Mouse (Mus musculus) cerebellum, postnatal 10 days (tissue): ENCODE measurements around the gene Gm8922.
"Not testable (repeated sequence)": the region's sequence is repeated elsewhere in the genome, so short reads cannot be mapped to it uniquely, and the experiment has no call there.

ENCODE experiments used
- DNase-seq, 2 experiments: peaks; one replicate each; pipeline ENCODE4 v3.0.0; 2021; ENCODE audit warnings: mixed read lengths in 2 of 2

Gm8922 gene

GRCm38 (mm10) chr5:11681659-11682058 lies at the start of gene Gm8922:
Gene Gm8922, plus strand, starts transcription at chr5:11681959.
- DNase-seq: not testable (repeated sequence)
